Mouse (Mus musculus): Measurements from ENCODE around the gene Etnk1.

- TF ChIP-seq CTCF (IDR thresholded peaks at IDR 0.05; ENCODE audit: borderline replicate concordance, control insufficient read depth, extremely low read depth, insufficient read depth, low read length, poor library complexity) (no peak), POLR2A (IDR thresholded peaks at IDR 0.05; ENCODE audit: control insufficient read depth, extremely low read depth, insufficient read depth, low read length, poor library complexity) (no peak)
Observed at GRCm38 (mm10) chr6:143228696-143229095, 61.7 kb downstream of the Etnk1 start.
